Mouse (Mus musculus) central nervous system, embryonic 18 days (tissue): ENCODE measurements around the gene Zscan4-ps3. TPM values are rescaled to one million over a fixed set of nuclear protein-coding genes. Genes with fewer than 3 reads are reported as not detected.

ENCODE experiments used
- polyA plus RNA-seq: library from polyadenylated mRNA; depleted of rRNA; stranded (reverse); fragments of >200 nt; gene quantifications from 2 replicates; pipeline ENCODE4 v1.2.3, GENCODE M21; 2012; rRNA removed

The Zscan4-ps3 gene
- not detected in 2 replicates for polyA plus RNA-seq

DNA sequence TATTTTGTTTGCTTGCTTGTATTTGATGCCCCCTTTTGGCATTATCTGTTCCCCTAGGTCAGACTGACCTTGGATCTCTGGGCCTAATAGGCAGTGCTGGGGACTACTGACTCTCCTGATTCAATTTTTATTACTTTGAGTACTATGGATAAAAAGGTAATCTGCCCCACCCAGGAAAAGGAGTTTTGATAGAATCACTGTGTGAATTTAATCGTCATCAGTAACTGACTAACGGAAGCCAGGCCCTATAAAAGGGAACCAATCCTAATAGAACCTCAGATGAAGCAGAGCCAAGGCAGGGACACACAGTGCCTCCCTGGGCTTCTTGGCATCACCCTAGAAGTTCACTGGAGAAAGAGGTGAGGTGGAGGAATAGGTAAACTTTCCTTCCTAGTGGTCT, at the start of gene Zscan4-ps3:
Gene Zscan4-ps3 (plus strand): TSS at position 301 of the 400 bp plus-strand sequence.

Other genes starting within 250 kb of the Zscan4-ps3 start
- gene Zscan4f, start 211.4 kb upstream of the Zscan4-ps3 start, polyA plus RNA-seq: not detected in 2 replicates
- gene Zscan4-ps2, start 95.0 kb upstream of the Zscan4-ps3 start, polyA plus RNA-seq: not detected in 2 replicates
- not detected in 2 replicates for gene Vmn1r72, start 70.8 kb downstream of the Zscan4-ps3 start, polyA plus RNA-seq
- not detected in 2 replicates for gene Vmn1r73, start 121.0 kb downstream of the Zscan4-ps3 start, polyA plus RNA-seq
- gene Vmn1r74, start 224.7 kb downstream of the Zscan4-ps3 start, polyA plus RNA-seq: not detected in 2 replicates